Mouse (Mus musculus): Measurements from ENCODE around the gene C1ql1.

DNA sequence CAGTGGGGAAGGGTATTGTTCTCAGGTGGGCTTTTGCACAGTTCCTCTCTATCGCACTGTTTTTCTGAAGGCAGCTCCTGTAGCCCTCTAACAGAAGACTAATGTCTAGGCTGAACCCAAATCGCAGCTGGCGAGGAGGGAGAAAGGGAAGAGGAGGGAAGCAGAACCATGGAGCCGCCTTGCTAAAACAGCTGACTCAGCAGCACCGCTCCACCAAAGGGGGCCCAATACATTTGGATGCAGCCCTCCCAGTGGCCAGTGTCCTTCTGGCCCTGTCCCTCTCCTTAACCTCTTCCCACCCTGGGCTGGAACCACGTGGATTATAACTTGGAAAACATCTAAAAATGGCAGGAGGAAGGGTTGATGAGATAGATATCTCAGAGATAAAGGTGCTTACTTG is 5.3 kb downstream of the C1ql1 start:
- TF ChIP-seq POLR2A (IDR thresholded peaks at IDR 0.05; ENCODE audit: insufficient read depth, low read length) = no peak
- TF ChIP-seq CTCF (IDR thresholded peaks at IDR 0.05; ENCODE audit: low read depth, low read length) = no peak
- no peak for TF ChIP-seq EP300 (IDR thresholded peaks at IDR 0.05; ENCODE audit: insufficient read depth, low read depth, low read length)

Measured in ES-Bruce4 (cell line).